Mouse (Mus musculus): ENCODE measurements around the gene Nabp1. TPM values are rescaled to one million over a fixed set of nuclear protein-coding genes. Genes with fewer than 3 reads are reported as not detected.
A peak's percentile ranks its signal among the peaks of the same experiment; 100 is the strongest.

The Nabp1 gene
- polyA plus RNA-seq, 1 experiment from 2014 or later: 7.2 TPM

DNA sequence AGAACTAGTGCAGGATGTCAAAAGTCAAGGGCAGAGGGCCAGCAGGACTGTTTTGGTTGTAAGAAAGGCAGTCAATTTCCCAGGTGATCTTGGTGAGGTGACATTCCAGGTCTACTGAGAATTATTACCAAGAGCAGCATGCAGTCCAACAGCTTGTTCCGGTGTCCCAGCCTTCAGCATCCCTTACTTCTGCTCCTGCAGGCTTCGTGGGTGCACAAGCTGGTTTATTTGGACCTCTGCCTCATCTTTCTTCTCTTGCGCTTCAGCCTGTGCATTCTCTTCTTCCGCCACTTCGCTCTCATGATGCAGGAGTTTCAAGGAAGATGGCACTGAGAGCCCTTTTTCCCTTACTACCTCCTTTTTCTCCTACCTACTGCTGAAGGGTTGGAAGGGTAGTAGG is 15.2 kb downstream of the Nabp1 start:
- no peak for DNase-seq
- no peak for ATAC-seq
- WGBS (ENCODE audit: insufficient replicate concordance): 79% methylated on average over 5 of the region's 5 CpGs
- Histone ChIP-seq H3K27me3 (ENCODE audit: insufficient read depth, low read length) (no peaks in the 10 kb centered on the region), H3K4me3 (ENCODE audit: low read depth, low read length) (no peak overlapping the region), H3K9me3 (ENCODE audit: low read length) (no peaks in the 10 kb centered on the region), H3K9ac (replicated peaks) (no peak overlapping the region), H3K4me2 (ENCODE audit: low read depth, low read length) (no peak overlapping the region), H3K27ac (ENCODE audit: low read depth) (no peak overlapping the region), H3K36me3 (replicated peaks; ENCODE audit: insufficient read depth, low read length) (no peaks in the 10 kb centered on the region), H3K4me1 (ENCODE audit: insufficient read depth) (no peaks in the 10 kb centered on the region)
- TF ChIP-seq EP300 (IDR thresholded peaks at IDR 0.05; ENCODE audit: low read depth) (no peak), CTCF (IDR thresholded peaks at IDR 0.05; ENCODE audit: low read depth) (no peak)

DNA sequence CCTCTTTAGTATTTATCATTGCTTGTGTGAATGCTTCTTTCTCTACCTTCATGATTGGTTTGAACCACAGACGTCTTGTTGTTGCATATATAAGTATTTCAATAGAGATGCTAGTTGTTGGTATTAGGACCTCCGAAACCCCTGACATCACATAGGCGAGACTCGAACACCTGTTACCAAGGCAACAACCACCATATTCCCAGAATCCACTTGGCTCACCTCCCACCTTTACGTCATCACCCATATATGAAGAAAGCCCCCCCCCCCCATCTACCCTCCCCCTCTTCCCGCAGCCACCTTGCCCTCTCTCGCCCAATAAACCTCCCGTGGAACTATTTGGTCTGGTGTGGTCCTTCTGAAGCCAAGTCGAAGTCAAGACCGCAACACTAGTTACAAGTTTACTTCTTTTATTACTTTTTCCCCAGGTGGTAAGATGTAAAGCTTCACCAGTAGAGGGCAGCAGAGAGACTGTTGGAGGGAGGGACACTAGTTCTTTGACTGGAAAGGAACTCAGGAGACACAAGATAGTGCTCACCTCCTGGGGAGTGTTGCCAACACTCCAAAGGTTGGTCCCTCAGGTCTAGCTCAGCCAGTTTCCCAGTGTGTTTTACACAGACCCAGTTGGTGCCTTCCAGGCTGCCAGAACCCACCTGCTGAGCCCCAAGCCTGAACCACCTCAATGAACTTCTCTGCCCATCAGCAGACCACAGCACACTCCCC is 19.3 kb downstream of the Nabp1 start:
- no peaks in the 10 kb centered on the region for H3K27me3 ChIP-seq (ENCODE audit: insufficient read depth, low read length)
- TF ChIP-seq CTCF (IDR thresholded peaks at IDR 0.05; ENCODE audit: low read depth) (peak; percentile 91), EP300 (IDR thresholded peaks at IDR 0.05; ENCODE audit: low read depth) (no peak)
- H3K4me3 ChIP-seq (ENCODE audit: low read depth, low read length): no peak overlapping the region
- 50% methylated on average over 10 of the region's 10 CpGs for WGBS (ENCODE audit: insufficient replicate concordance)
- H3K9me3 ChIP-seq (ENCODE audit: low read length): no peaks in the 10 kb centered on the region
- no peaks in the 10 kb centered on the region for H3K36me3 ChIP-seq (replicated peaks; ENCODE audit: insufficient read depth, low read length)
- no peak overlapping the region for H3K9ac ChIP-seq (replicated peaks)
- no peak overlapping the region for H3K4me2 ChIP-seq (ENCODE audit: low read depth, low read length)
- H3K4me1 ChIP-seq (ENCODE audit: insufficient read depth): no peaks in the 10 kb centered on the region
- H3K27ac ChIP-seq (ENCODE audit: low read depth): no peak overlapping the region
- DNase-seq (peak; percentile 43), ATAC-seq (0 out of 2 replicates have a peak, but pooled peaks have one; percentile 21)

DNA sequence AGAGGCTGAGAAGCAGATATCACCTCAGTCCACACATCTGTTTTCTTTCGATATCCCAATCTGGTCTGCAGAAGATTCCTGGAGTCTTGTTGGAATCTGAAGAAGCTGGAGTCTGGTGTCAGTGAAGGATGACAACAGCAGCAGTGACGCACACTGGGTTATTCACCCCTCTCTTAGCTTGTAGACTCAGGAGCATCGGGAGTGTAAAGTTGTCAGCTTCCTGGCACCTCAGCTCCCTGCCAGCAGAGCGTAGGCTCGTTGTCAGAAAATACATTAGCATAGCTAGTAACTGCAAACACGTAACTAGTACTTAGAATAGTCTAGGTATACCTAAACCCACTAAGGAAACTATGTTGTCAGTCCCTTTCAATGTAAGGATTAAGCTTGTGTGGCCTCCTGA is 20.1 kb downstream of the Nabp1 start:
- Histone ChIP-seq H3K4me2 (ENCODE audit: low read depth, low read length) (no peak overlapping the region), H3K27ac (ENCODE audit: low read depth) (no peak overlapping the region), H3K27me3 (ENCODE audit: insufficient read depth, low read length) (no peaks in the 10 kb centered on the region), H3K9me3 (ENCODE audit: low read length) (no peaks in the 10 kb centered on the region), H3K4me1 (ENCODE audit: insufficient read depth) (no peaks in the 10 kb centered on the region), H3K9ac (replicated peaks) (no peak overlapping the region), H3K36me3 (replicated peaks; ENCODE audit: insufficient read depth, low read length) (no peaks in the 10 kb centered on the region), H3K4me3 (ENCODE audit: low read depth, low read length) (no peak overlapping the region)
- 75% methylated on average over 6 of the region's 6 CpGs for WGBS (ENCODE audit: insufficient replicate concordance)
- DNase-seq (no peak), ATAC-seq (no peak)
- no peak for TF ChIP-seq EP300 (IDR thresholded peaks at IDR 0.05; ENCODE audit: low read depth)

DNA sequence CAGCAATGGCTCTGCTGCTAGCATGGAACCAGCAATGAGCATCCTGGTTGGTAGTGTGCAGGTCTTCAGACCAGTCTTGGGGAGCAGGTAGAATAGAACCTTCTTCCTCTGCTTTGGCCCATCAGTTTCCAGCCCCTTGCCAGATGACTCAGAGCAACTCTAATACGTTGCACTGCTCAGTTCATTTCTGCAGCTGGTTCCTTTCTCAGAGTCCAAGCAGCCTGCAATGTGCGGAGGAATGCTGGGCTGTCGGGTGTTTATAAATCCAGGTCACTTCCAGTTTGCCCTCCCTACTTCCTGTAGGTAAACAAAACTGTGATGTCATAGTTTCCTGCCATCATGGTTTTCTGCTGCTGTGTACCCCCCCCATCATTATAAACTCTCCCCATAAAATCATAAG is 21.0 kb downstream of the Nabp1 start:
- no peak overlapping the region for H3K4me2 ChIP-seq (ENCODE audit: low read depth, low read length)
- H3K27ac ChIP-seq (ENCODE audit: low read depth): no peak overlapping the region
- no peaks in the 10 kb centered on the region for H3K4me1 ChIP-seq (ENCODE audit: insufficient read depth)
- TF ChIP-seq EP300 (IDR thresholded peaks at IDR 0.05; ENCODE audit: low read depth) (no peak), CTCF (IDR thresholded peaks at IDR 0.05; ENCODE audit: low read depth) (no peak)
- no peaks in the 10 kb centered on the region for H3K27me3 ChIP-seq (ENCODE audit: insufficient read depth, low read length)
- H3K36me3 ChIP-seq (replicated peaks; ENCODE audit: insufficient read depth, low read length): no peaks in the 10 kb centered on the region
- H3K4me3 ChIP-seq (ENCODE audit: low read depth, low read length): no peak overlapping the region
- DNase-seq (no peak), ATAC-seq (no peak)
- no peak overlapping the region for H3K9ac ChIP-seq (replicated peaks)
- 54% methylated on average over 3 of the region's 3 CpGs for WGBS (ENCODE audit: insufficient replicate concordance)
- H3K9me3 ChIP-seq (ENCODE audit: low read length): no peaks in the 10 kb centered on the region

DNA sequence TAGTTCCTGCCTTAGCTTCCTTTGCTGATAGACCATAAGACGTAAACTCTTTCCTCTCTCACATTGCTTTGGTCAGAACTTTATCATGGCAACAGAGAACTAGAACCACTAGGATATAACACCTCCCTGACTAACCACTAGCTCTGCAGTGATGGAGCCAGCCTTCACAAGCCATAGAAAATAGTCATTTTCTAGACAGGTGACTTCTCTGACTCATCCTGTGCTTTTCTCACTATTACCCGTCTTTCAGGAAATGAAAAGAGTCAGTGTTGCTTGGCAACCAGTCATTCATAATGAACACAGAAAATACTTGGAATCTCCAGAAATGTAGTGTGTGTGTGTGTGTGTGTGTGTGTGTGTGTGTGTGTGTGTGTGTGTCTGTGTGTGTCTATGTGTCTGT is 29.4 kb downstream of the Nabp1 start:
- no peak overlapping the region for H3K9ac ChIP-seq (replicated peaks)
- no peak overlapping the region for H3K4me2 ChIP-seq (ENCODE audit: low read depth, low read length)
- no peak overlapping the region for H3K4me3 ChIP-seq (ENCODE audit: low read depth, low read length)
- no peak overlapping the region for H3K27ac ChIP-seq (ENCODE audit: low read depth)
- 59% methylated on average over 2 of the region's 2 CpGs for WGBS (ENCODE audit: insufficient replicate concordance)
- ATAC-seq (no peak), DNase-seq (no peak)
- H3K36me3 ChIP-seq (replicated peaks; ENCODE audit: insufficient read depth, low read length): no peaks in the 10 kb centered on the region
- no peaks in the 10 kb centered on the region; the same call in 1 of the 2 replicates for H3K4me1 ChIP-seq (ENCODE audit: insufficient read depth)
- H3K9me3 ChIP-seq (ENCODE audit: low read length): no peaks in the 10 kb centered on the region
- no peaks in the 10 kb centered on the region for H3K27me3 ChIP-seq (ENCODE audit: insufficient read depth, low read length)
- no peak for TF ChIP-seq EP300 (IDR thresholded peaks at IDR 0.05; ENCODE audit: low read depth)
- TF ChIP-seq CTCF (IDR thresholded peaks at IDR 0.05; ENCODE audit: low read depth): no peak

DNA sequence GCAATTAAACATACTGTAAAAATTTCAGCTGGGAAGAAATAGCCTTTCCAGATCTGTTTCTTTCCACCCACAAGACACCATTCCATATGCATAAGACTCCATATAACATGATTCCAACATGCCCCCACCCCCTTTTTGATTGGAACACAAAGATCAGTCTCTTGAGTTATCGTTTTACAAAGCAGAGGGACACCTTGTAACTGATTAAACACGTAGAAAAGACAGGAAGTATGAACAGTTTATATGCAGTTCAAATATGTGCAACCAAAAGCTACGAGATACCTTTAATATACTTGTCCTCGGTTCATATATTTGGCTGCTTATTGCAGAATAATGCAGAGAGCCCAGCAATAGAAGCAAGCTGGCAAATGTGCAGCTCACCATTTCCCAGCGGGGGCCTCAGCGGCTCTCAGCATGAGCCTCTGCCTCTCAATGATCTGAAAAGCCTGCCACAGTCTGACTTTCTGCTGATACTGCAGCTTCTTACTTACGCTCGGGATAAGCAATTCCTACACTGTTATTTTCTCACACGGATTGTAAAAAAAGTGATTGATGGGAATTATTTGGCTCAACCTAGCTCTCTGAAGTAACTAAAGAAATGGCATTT is 32.3 kb downstream of the Nabp1 start:
- Histone ChIP-seq H3K36me3 (replicated peaks; ENCODE audit: insufficient read depth, low read length) (no peaks in the 10 kb centered on the region), H3K4me3 (ENCODE audit: low read depth, low read length) (no peak overlapping the region), H3K4me2 (ENCODE audit: low read depth, low read length) (no peak overlapping the region), H3K27ac (ENCODE audit: low read depth) (no peak overlapping the region), H3K27me3 (ENCODE audit: insufficient read depth, low read length) (no peaks in the 10 kb centered on the region), H3K4me1 (ENCODE audit: insufficient read depth) (no peaks in the 10 kb centered on the region; the same call in 1 of the 2 replicates), H3K9ac (replicated peaks) (no peak overlapping the region), H3K9me3 (ENCODE audit: low read length) (no peaks in the 10 kb centered on the region)
- ATAC-seq (no peak), DNase-seq (no peak)
- TF ChIP-seq EP300 (IDR thresholded peaks at IDR 0.05; ENCODE audit: low read depth): no peak
- TF ChIP-seq CTCF (IDR thresholded peaks at IDR 0.05; ENCODE audit: low read depth): no peak
- WGBS (ENCODE audit: insufficient replicate concordance): 60% methylated on average over 9 of the region's 9 CpGs
